Mouse (Mus musculus) left cerebral cortex, adult 18-20 months (tissue): ENCODE data around the gene Fam204a. TPM values are rescaled to one million over a fixed set of nuclear protein-coding genes. Genes with fewer than 3 reads are reported as not detected.

Source experiments
- DNase-seq, 2 experiments: peaks; one replicate each; pipeline ENCODE4 v3.0.0; 2021 to 2022; ENCODE audit warnings: low spot score in 2 of 2, mixed read lengths in 1 of 2
- total RNA-seq, 2 experiments: library from RNA; stranded (reverse); gene quantifications; 2 replicates each; pipeline ENCODE4 v1.2.3; 2021

Gene Fam204a
- total RNA-seq, 2 experiments from 2014 or later: 24.3 to 31.3 TPM

- DNase-seq: no peak
Measured at GRCm38 (mm10) chr19:60165417-60165816, 61.1 kb downstream of the Fam204a start.

GRCm38 (mm10) chr19:60160611-60161274 is 65.8 kb downstream of the Fam204a start:
- DNase-seq: peak; percentile 6 to 16

- no peak for DNase-seq
Measured at GRCm38 (mm10) chr19:60159827-60160226, 66.7 kb downstream of the Fam204a start.

GRCm38 (mm10) chr19:60155266-60155665 is 71.2 kb downstream of the Fam204a start:
- DNase-seq: no peak

GRCm38 (mm10) chr19:60153096-60153495 is 73.4 kb downstream of the Fam204a start:
- no peak for DNase-seq

- no peak for DNase-seq
Measured at GRCm38 (mm10) chr19:60150056-60150455, 76.4 kb downstream of the Fam204a start.

- no peak for DNase-seq
Measured at GRCm38 (mm10) chr19:60149078-60149960, 77.2 kb downstream of the Fam204a start.

Other genes starting within 250 kb of the Fam204a start
- under 1 TPM; 0.23 to 0.35 TPM for gene Prlhr, start 241.6 kb upstream of the Fam204a start, total RNA-seq